Comparison of ENCODE assay signal across 10 mouse cellular contexts in genomic region chr12:24682563-24682962, GRCm38 (mm10). TPM values are rescaled to one million over a fixed set of nuclear protein-coding genes. Genes with fewer than 3 reads are reported as not detected.
DNase-seq lines count a peak whose midpoint lies in the region; ATAC-seq lines count a peak whose summit lies in the region.
"Had no signal": no experiment of that assay in that cellular context is flagged by ENCODE, and none has a peak within 500 bp of the region (broad histone marks: within the 10 kb centered on the region; RNA-seq: fewer than 3 reads in every experiment).

No protein-coding gene starts in this region.

- peaks cover 27% of the 10 kb centered on the region for H3K4me1 ChIP-seq in limb, embryonic 13.5 days
- H3K4me1 ChIP-seq in limb, embryonic 10.5 days, result peaks cover 22% of the 10 kb centered on the region
- H3K4me1 ChIP-seq in heart, embryonic 15.5 days (replicated peaks), result peaks cover 33% of the 10 kb centered on the region
- H3K4me1 ChIP-seq in midbrain, embryonic 13.5 days (replicated peaks), result peaks cover 19% of the 10 kb centered on the region
- H3K4me1 ChIP-seq in hindbrain, embryonic 14.5 days (replicated peaks; ENCODE audit: control insufficient read depth, insufficient read depth, low read length), result peaks cover 16% of the 10 kb centered on the region

- H3K4me3 ChIP-seq in limb, embryonic 13.5 days, result no peak overlapping the region
- no peak overlapping the region for H3K4me3 ChIP-seq in limb, embryonic 10.5 days
- H3K4me3 ChIP-seq in heart, embryonic 15.5 days, result no peak overlapping the region
- H3K4me3 ChIP-seq in midbrain, embryonic 13.5 days (replicated peaks), result no peak overlapping the region
- no peak overlapping the region for H3K4me3 ChIP-seq in hindbrain, embryonic 14.5 days (replicated peaks; ENCODE audit: low read length)
- H3K4me3 ChIP-seq: neural tube, embryonic 12.5 days had no signal

- H3K27ac ChIP-seq in limb, embryonic 13.5 days, result peak overlapping the region; percentile 61; the same call in 1 of the 2 replicates
- H3K27ac ChIP-seq in limb, embryonic 10.5 days, result no peak overlapping the region
- peak overlapping the region; percentile 40; the same call in 1 of the 2 replicates for H3K27ac ChIP-seq in heart, embryonic 15.5 days
- H3K27ac ChIP-seq in midbrain, embryonic 13.5 days, result no peak overlapping the region
- H3K27ac ChIP-seq in hindbrain, embryonic 14.5 days, result no peak overlapping the region
- H3K27ac ChIP-seq: neural tube, embryonic 12.5 days had no signal

- no peak overlapping the region for H3K9ac ChIP-seq in limb, embryonic 13.5 days
- H3K9ac ChIP-seq in heart, embryonic 15.5 days, result no peak overlapping the region
- no peak overlapping the region for H3K9ac ChIP-seq in midbrain, embryonic 13.5 days (replicated peaks)
- no peak overlapping the region for H3K9ac ChIP-seq in hindbrain, embryonic 14.5 days
- H3K9ac ChIP-seq: neural tube, embryonic 12.5 days had no signal

- no peaks in the 10 kb centered on the region for H3K9me3 ChIP-seq in limb, embryonic 13.5 days
- no peaks in the 10 kb centered on the region for H3K9me3 ChIP-seq in limb, embryonic 10.5 days (replicated peaks)
- no peaks in the 10 kb centered on the region for H3K9me3 ChIP-seq in heart, embryonic 15.5 days (replicated peaks)
- H3K9me3 ChIP-seq in midbrain, embryonic 13.5 days, result no peaks in the 10 kb centered on the region
- no peaks in the 10 kb centered on the region for H3K9me3 ChIP-seq in hindbrain, embryonic 14.5 days (ENCODE audit: control insufficient read depth, low read length)
- H3K9me3 ChIP-seq: neural tube, embryonic 12.5 days had no signal

- no peak for DNase-seq in limb, embryonic 10.5 days (ENCODE audit: low spot score)
- peak; percentile 66 to 84 for DNase-seq in kidney, postnatal 36 days
- DNase-seq in right cerebral cortex, postnatal 4 days, result peak; percentile 28
- no peak for DNase-seq in ovary, postnatal 36 days (ENCODE audit: low spot score)
- DNase-seq in hindbrain, embryonic 14.5 days (ENCODE audit: low spot score), result no peak
- DNase-seq: cerebellum, adult 2 months had no signal

- WGBS in limb, embryonic 13.5 days, result 37% methylated on average over 8 of the region's 8 CpGs
- WGBS in limb, embryonic 10.5 days, result 60% methylated on average over 8 of the region's 8 CpGs
- WGBS in heart, embryonic 15.5 days, result 23% methylated on average over 8 of the region's 8 CpGs
- 59% methylated on average over 8 of the region's 8 CpGs for WGBS in midbrain, embryonic 13.5 days
- WGBS in hindbrain, embryonic 14.5 days, result 59% methylated on average over 8 of the region's 8 CpGs

- H3K4me2 ChIP-seq in limb, embryonic 13.5 days (replicated peaks), result no peak overlapping the region
- H3K4me2 ChIP-seq in heart, embryonic 15.5 days, result peak overlapping the region; percentile 97
- no peak overlapping the region for H3K4me2 ChIP-seq in midbrain, embryonic 13.5 days (replicated peaks)
- no peak overlapping the region for H3K4me2 ChIP-seq in hindbrain, embryonic 14.5 days (replicated peaks)

- no peaks in the 10 kb centered on the region for H3K36me3 ChIP-seq in limb, embryonic 13.5 days
- H3K36me3 ChIP-seq in limb, embryonic 10.5 days, result no peaks in the 10 kb centered on the region
- H3K36me3 ChIP-seq in heart, embryonic 15.5 days, result no peaks in the 10 kb centered on the region
- no peaks in the 10 kb centered on the region for H3K36me3 ChIP-seq in midbrain, embryonic 13.5 days
- H3K36me3 ChIP-seq in hindbrain, embryonic 14.5 days (replicated peaks; ENCODE audit: control insufficient read depth, insufficient read depth), result no peaks in the 10 kb centered on the region
- H3K36me3 ChIP-seq: neural tube, embryonic 12.5 days had no signal

- peaks cover 60% of the 10 kb centered on the region for H3K27me3 ChIP-seq in limb, embryonic 13.5 days
- H3K27me3 ChIP-seq in limb, embryonic 10.5 days (ENCODE audit: low read depth, poor library complexity, severe bottlenecking), result peaks cover 79% of the 10 kb centered on the region
- H3K27me3 ChIP-seq in heart, embryonic 15.5 days, result peaks cover 29% of the 10 kb centered on the region
- peaks cover 40% of the 10 kb centered on the region for H3K27me3 ChIP-seq in midbrain, embryonic 13.5 days
- H3K27me3 ChIP-seq in hindbrain, embryonic 14.5 days (ENCODE audit: control insufficient read depth, insufficient read depth, low read length), result peaks cover 32% of the 10 kb centered on the region

- ATAC-seq in limb, embryonic 13.5 days (ENCODE audit: low FRiP score, low read depth), result peak; percentile 49; the same call in 1 of the 2 replicates
- ATAC-seq in heart, embryonic 15.5 days (replicated peaks; ENCODE audit: insufficient number of reproducible peaks, insufficient read depth, low FRiP score, low read depth), result no peak
- no peak for ATAC-seq in midbrain, embryonic 13.5 days
- ATAC-seq in hindbrain, embryonic 14.5 days (ENCODE audit: low FRiP score), result no peak

RNA-seq across cellular contexts. Expression of gene Cys1, which starts 0.9 kb away (rescaled TPM):
- polyA plus RNA-seq in limb, embryonic 13.5 days (2015; fragmentation: Nextera tagmentation; extraction: Ambion mirVana), result 3.2 and 4.4 TPM in 2 replicates
- polyA plus RNA-seq in limb, embryonic 10.5 days (2016; fragmentation: Nextera tagmentation; extraction: Ambion mirVana), result 0.21 TPM in 1 of 2 replicates, not detected in the other
- polyA plus RNA-seq in heart, embryonic 15.5 days (2015; fragmentation: Nextera tagmentation; extraction: Ambion mirVana), result 1.4 TPM in 2 replicates
- 0.90 and 1.0 TPM in 2 replicates for polyA plus RNA-seq in midbrain, embryonic 13.5 days (2015; fragmentation: Nextera tagmentation; extraction: Ambion mirVana)
- 2.3 and 2.6 TPM in 2 replicates for polyA plus RNA-seq in hindbrain, embryonic 14.5 days (2014; fragmentation: Nextera tagmentation; extraction: Ambion mirVana)

RNA-seq across cellular contexts. Expression of gene Rrm2, which starts 25.5 kb away (rescaled TPM):
- polyA plus RNA-seq in limb, embryonic 13.5 days (2015; fragmentation: Nextera tagmentation; extraction: Ambion mirVana), result 235 TPM in 2 replicates
- polyA plus RNA-seq in limb, embryonic 10.5 days (2016; fragmentation: Nextera tagmentation; extraction: Ambion mirVana), result 631 and 705 TPM in 2 replicates
- polyA plus RNA-seq in heart, embryonic 15.5 days (2015; fragmentation: Nextera tagmentation; extraction: Ambion mirVana), result 208 and 223 TPM in 2 replicates
- polyA plus RNA-seq in midbrain, embryonic 13.5 days (2015; fragmentation: Nextera tagmentation; extraction: Ambion mirVana), result 153 and 175 TPM in 2 replicates
- 42.8 and 52.5 TPM in 2 replicates for polyA plus RNA-seq in hindbrain, embryonic 14.5 days (2014; fragmentation: Nextera tagmentation; extraction: Ambion mirVana)

RNA-seq across cellular contexts. Expression of gene Klf11, which starts 31.5 kb away (rescaled TPM):
- 12.4 and 13.1 TPM in 2 replicates for polyA plus RNA-seq in limb, embryonic 13.5 days (2015; fragmentation: Nextera tagmentation; extraction: Ambion mirVana)
- 8.4 and 9.5 TPM in 2 replicates for polyA plus RNA-seq in limb, embryonic 10.5 days (2016; fragmentation: Nextera tagmentation; extraction: Ambion mirVana)
- 17.7 and 18.4 TPM in 2 replicates for polyA plus RNA-seq in heart, embryonic 15.5 days (2015; fragmentation: Nextera tagmentation; extraction: Ambion mirVana)
- 16.8 and 19.1 TPM in 2 replicates for polyA plus RNA-seq in midbrain, embryonic 13.5 days (2015; fragmentation: Nextera tagmentation; extraction: Ambion mirVana)
- 17.2 and 17.9 TPM in 2 replicates for polyA plus RNA-seq in hindbrain, embryonic 14.5 days (2014; fragmentation: Nextera tagmentation; extraction: Ambion mirVana)

Comparison
In these comparisons a context has a peak if more than half of its experiments do, and no peak if none do; other contexts are left out.
1. H3K27ac ChIP-seq: peak in limb, embryonic 13.5 days (single experiment) and heart, embryonic 15.5 days (single experiment); none in limb, embryonic 10.5 days (single experiment), midbrain, embryonic 13.5 days (single experiment) and hindbrain, embryonic 14.5 days (single experiment).
2. DNase-seq: peak in kidney, postnatal 36 days (2 of 2) and right cerebral cortex, postnatal 4 days (single experiment); none in limb, embryonic 10.5 days (single experiment), ovary, postnatal 36 days (single experiment) and hindbrain, embryonic 14.5 days (single experiment).